Mouse (Mus musculus): ENCODE measurements around the gene Rmnd1.

DNA sequence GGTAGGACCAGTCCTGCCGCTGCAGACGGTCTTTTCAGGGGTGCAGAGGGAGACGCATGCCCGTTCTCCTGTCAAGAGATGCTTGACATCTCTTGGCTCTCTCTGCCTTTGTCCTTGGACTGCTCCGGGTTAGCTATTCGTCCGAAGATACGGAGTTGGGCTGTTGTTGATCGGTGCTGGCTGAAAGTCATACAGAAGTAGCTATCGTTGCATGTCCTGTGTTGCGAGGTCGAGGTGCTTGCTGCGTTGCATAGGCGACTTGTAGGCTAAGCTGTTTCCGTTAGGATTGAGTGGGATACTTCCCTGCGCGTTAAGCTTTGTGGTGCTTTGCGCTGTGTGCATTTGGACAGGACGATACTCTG, 43.8 kb downstream of the Rmnd1 start:
- TF ChIP-seq CTCF (IDR thresholded peaks at IDR 0.05; ENCODE audit: borderline replicate concordance, extremely low read depth, insufficient read depth, insufficient read length), result no peak
- TF ChIP-seq POLR2A (IDR thresholded peaks at IDR 0.05; ENCODE audit: borderline replicate concordance, extremely low read depth, insufficient read depth, insufficient read length, poor library complexity, severe bottlenecking), result no peak
